Mouse (Mus musculus): ENCODE measurements around the gene Mgp.

DNA sequence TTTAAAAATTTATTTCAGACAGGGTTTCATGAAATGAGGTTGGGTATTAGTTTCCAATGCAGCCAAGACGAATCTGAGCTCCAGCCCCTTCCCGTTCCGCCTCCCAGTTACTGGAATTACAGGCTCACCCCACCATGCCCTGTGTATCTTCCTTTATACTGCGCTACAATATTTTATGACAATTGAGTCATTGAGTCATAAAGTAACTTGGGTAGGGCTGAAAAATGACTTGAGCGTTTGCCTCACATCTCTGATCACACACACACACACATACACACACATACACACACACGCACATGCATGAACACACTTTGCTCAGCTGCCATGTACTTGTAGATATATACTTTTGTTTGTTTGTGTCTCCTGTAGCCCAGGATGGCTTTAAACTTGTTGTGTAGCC, 38.6 kb upstream of the Mgp start:
- TF ChIP-seq ZNF384 (IDR thresholded peaks at IDR 0.05; ENCODE audit: low read depth, low read length) (no peak), CHD2 (IDR thresholded peaks at IDR 0.05; ENCODE audit: low read depth, low read length) (no peak), ZC3H11A (IDR thresholded peaks at IDR 0.05; ENCODE audit: borderline replicate concordance, low read depth, low read length) (no peak), MAFK (IDR thresholded peaks at IDR 0.05; ENCODE audit: insufficient read depth, low read depth, low read length) (no peak), HCFC1 (IDR thresholded peaks at IDR 0.05; ENCODE audit: borderline replicate concordance, insufficient read depth, low read length) (no peak)
